Mouse (Mus musculus): ENCODE measurements around the gene Aup1.

The Aup1 gene

GRCm38 (mm10) chr6:83031921-83032590, 22.3 kb upstream of the Aup1 start:
- DNase-seq, result no peak

DNA sequence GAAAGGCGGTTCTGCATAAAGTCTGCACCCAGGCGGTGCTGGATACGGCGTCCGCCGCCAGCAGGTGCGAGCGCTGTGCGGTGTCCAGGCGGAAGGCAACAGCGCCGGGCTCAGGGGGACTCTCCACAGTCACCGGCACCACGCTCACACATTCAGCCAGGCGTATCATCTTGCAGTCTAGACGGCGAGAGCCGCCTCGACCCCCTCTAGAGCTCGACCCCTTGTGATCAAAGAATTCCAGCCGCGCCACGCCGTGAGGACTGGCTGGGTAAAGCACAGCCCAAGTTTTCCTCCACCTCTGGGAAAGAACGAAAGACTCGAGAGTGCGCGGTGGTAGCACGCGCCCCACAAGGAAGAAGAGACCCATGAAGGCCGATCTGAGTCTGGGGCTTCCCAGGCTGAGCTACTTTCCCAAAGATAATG, 21.5 kb upstream of the Aup1 start:
- DNase-seq, result no peak

GRCm38 (mm10) chr6:83033249-83034185, 20.8 kb upstream of the Aup1 start, which contains the start of the genes Dok1 and Loxl3:
Dok1 (minus strand) TSS chr6:83033471.
Loxl3 (plus strand) TSS chr6:83034173.
- no peak for DNase-seq

- no peak for DNase-seq
Measured at GRCm38 (mm10) chr6:83034463-83035055, 19.8 kb upstream of the Aup1 start.

DNA sequence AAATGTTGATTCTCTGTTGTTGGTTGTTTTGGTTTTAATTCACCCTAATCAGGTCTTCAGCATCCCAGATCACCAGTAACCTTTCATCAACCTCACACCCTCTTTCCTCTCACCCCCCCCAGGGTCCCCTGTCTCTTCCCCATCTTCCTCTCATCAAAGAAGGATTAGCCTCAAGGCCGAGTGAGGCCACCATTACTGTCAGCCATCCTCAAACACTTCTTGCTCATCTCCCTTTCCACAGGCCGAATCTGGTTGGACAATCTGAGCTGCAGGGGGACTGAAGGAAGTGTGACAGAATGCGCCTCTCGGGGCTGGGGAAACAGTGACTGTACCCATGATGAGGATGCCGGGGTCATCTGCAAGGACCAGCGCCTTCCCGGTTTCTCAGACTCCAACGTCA, 17.1 kb upstream of the Aup1 start:
- no peak for DNase-seq

DNA sequence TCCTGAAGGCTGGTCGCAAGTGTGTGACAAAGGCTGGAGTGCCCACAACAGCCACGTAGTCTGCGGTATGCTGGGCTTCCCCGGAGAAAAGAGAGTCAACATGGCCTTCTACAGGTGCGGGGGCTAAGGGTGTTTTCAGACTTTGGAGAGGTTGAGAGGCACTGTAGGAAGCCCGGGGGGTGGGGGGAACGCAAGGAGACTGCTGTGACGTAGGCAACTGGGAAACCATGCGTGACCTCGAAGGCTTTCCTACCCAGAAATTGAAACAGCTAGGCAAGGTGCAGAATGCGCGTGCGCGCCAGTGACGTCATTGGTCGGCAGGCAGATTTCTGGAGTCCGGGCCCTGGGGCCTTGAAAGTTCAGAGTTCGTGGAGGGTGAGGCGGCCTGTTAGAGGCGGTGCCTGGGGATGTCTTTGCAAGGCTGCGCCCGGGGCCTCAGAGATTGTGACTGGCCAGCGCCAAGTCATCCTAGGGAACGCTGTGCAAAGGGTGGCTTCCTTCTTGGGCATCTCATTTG, 15.8 kb upstream of the Aup1 start:
- DNase-seq, result peak; percentile 87 to 90

DNA sequence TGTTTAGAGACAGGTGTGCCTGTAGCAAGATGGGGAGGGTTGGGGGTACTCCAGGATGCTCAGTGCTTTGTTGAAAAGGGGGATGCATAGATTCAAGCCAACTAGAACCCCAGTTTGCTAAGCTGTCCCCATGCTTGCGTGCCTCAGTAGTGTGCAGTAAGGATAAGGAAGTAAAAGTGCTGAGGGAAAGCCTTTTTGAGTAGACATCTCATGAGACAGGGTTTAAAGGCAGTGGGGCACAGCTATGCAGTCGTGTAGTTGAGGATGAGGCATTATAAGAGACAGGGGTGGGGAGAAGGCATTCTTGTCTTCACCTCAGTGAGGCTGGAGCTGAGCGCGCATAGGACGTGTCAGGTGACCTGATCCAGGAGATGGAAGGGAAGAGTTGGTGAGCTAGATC, 13.7 kb upstream of the Aup1 start:
- DNase-seq, result no peak

DNA sequence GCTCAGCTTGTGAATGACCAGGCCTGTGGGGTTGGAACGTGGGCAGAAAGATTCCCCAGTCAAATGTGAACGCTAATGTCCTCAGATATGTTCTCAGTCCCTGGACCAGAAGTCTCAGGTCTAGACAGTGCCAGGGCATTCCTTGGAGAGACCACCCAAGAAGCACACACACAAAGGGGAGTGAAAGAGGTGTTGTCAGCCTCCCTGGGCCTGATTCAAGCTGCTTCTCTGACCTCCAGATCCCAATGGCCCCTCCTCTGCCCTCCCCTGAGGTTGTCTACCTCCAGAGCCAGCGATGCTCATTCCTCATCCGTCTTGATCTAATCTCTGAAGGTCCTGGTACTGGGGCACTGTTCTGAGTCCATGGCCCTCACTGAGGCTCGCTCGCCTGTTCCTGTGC, 10.8 kb upstream of the Aup1 start:
- no peak for DNase-seq

GRCm38 (mm10) chr6:83043993-83044392, 10.3 kb upstream of the Aup1 start:
- no peak for DNase-seq

- DNase-seq, result no peak
Measured at GRCm38 (mm10) chr6:83044742-83045141, 9.6 kb upstream of the Aup1 start.

DNA sequence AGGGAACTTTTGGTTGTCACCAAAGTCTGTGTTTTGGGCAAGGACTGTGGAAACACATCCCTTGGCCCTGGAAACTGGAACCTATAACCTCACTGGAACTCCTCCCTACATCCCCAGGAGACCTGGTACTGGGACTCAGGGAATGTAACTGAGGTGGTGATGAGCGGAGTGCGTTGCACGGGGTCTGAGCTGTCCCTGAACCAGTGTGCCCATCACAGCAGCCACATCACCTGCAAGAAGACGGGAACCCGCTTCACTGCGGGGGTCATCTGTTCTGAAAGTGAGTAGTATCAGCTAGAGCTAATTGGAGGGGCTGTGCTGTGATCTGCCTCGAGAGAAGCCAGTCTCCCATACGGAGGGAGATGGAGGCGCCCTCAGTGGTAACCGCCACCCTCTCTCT, 5.0 kb upstream of the Aup1 start:
- no peak for DNase-seq

DNA sequence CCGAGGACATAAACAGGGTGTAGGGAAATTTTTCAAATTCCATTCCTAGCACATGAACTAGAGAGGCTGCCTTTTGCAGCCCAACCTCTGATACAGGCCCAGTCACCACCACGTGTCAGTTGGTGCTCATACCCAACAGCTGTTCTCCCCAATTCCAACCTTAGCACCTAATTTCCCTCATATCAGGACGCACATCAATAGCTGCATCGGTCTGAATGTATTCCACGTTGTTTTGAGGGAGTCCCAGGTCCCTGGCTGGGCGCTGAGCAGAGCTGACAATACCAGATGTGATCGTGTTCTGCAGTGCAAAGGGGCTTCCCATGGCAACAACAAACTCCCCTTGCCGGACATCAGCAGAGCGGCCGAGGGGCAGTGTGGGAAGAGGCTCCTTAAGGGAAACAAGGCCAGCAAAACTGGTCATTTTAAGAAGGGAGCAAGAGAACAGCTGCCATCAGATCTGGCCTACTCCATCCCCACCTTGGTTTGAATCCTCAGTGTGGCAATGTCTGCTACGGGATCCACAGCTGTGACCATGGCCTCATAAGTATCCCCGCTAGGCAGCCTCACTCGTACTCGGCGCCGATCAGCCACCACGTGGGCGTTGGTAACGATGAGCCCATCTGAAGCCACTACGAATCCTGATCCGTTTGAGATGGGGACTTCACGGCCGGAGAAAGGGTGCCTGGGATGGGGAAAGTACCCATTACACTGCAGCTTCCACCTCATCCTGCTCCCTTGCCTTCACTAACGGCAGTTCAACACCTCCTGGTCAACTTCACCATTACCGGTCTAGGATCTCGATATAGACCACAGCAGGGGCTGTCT, 973 bp upstream of the Aup1 start:
- peak in 1 of 2 experiments; percentile 41 for DNase-seq

DNA sequence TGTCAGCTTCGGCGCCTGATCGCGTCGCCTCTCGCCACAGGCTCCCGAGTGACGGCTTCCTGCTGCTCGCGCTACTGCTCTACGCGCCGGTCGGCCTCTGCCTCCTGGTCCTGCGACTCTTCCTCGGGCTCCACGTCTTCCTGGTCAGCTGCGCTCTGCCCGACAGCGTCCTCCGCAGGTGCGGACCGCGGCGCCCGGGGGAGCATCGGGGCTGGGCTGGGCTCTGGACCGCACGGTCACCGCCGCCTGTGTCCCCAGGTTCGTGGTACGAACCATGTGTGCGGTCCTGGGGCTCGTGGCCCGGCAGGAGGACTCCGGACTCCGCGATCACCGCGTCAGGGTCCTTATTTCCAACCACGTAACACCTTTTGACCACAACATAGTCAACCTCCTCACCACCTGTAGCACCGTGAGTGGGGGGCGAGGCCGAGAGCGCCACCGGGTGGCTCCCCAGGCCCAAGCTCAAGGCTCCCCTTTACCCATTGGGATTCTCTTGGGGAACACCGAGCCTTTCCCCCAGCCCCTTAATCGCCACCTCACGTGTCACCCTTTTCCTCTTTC, 630 bp downstream of the Aup1 start, which contains the start of gene Htra2:
Gene Htra2 (minus strand): TSS at position 403 of the 561 bp plus-strand sequence.
- DNase-seq, result no peak

DNA sequence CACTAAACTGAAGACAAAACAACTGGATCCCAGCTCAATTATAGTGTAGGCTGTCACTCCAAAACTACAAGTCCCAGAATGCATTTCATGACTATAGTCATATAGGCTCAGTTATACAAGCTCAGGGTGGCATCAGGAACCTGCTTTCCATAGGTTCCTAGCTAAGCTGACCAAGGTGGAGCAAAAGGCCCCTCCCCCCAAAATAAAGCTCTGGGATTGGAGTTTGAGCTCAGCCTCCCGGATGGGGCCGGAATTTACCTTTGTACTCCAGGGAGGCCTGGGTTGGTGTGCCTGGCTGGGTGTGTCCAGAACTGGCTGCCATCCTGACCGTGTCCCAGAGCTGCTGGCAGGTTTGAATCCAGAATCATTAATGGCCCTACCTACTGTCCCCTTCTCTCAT, 3.5 kb downstream of the Aup1 start, which contains the start of gene Dqx1:
Gene Dqx1 (plus strand): TSS at position 55 of the 400 bp plus-strand sequence.
- DNase-seq, result no peak

- no peak for DNase-seq
Measured at GRCm38 (mm10) chr6:83058725-83059124, 4.4 kb downstream of the Aup1 start.

- no peak for DNase-seq
Measured at GRCm38 (mm10) chr6:83065995-83066394, 11.7 kb downstream of the Aup1 start.

GRCm38 (mm10) chr6:83066441-83066840, 12.1 kb downstream of the Aup1 start:
- no peak for DNase-seq

DNA sequence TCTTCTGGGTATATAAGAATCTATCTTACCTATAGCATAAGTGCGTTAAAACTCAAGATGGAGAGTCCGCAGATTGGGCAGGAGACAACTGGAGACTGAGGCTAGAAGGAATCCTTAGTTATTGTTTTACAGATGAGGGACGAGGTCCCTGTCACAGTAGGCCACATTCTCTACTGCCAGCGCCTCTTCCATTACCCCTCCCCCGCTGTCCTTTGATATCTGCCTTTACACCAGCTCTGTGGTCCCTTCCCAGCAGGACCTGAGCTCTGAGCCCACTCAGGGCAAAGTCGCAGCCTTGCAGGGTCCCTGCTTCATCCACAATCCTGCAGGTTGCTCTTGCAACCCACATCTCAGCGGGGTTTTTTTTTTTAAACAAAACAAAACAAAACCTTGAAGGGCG, 13.9 kb downstream of the Aup1 start:
- no peak for DNase-seq

GRCm38 (mm10) chr6:83068706-83069487, 14.6 kb downstream of the Aup1 start:
- no peak for DNase-seq

DNA sequence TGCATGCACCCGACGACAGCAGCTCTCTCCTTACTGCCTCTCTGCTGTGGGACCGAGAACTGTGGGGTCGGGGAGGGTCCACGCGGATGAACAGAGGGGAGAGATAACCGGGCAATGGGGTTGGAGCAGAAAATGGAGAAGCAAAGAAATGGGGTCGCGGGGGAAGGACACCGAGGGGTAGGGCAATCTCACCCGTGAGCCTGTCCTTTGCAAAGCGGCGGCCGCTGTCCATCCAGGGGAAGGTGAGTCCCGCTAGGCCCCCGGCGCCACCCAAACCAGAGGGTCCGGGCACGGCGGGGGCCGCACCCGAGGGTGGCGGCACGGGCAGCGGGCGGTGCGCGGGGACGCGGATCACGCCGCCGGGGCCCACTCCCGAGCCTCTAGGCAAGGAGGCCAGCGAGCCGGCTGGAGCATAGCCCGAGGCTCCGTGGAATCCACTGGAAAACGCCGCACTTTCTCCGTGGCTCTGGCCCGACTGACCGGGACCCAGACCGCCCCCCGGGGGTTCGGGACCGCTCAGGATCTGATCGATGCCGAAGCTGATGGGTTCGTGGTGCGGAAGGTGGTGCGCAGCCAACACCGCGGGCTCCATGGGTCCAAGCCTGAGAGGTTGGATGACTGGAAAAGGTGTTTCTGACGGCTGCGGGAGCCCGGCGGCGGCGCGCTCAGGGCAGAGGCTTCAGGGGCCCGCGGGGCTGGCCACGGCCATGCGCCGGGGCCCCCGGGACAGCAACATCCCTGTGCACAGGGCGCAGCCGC, 15.3 kb downstream of the Aup1 start:
- DNase-seq, result no peak

- peak in 1 of 2 experiments; percentile 34 for DNase-seq
Measured at GRCm38 (mm10) chr6:83070247-83070310, 15.8 kb downstream of the Aup1 start, which contains the start of gene Tlx2. Tlx2 (minus strand) TSS chr6:83070293.

Measured in cerebellum, adult 18-20 months (tissue).